Mouse (Mus musculus) testis, adult 2 months (tissue): ENCODE results near the gene Srpk2. TPM values are rescaled to one million over a fixed set of nuclear protein-coding genes. Genes with fewer than 3 reads are reported as not detected.

Source experiments
- H3K27ac ChIP-seq: fragments of 200-500 bp; 2 replicates; pipeline ENCODE4 v1.5.1; 2012; ENCODE audit warnings: low read depth, low read length; ENCODE audit not compliant: control insufficient read depth, insufficient read depth
- H3K27me3 ChIP-seq: fragments of 200-500 bp; 2 replicates; pipeline ENCODE4 v1.6.1; 2012; ENCODE audit warnings: mild to moderate bottlenecking, low read length, moderate library complexity; ENCODE audit not compliant: control insufficient read depth, insufficient read depth
- H3K36me3 ChIP-seq: fragments of 200-500 bp; 2 replicates; pipeline ENCODE4 v1.6.1; 2012; ENCODE audit warnings: mild to moderate bottlenecking, low read length; ENCODE audit not compliant: control insufficient read depth, insufficient read depth
- H3K4me1 ChIP-seq: fragments of 200-500 bp; 2 replicates; pipeline ENCODE4 v1.6.1; 2012; ENCODE audit warnings: low read length; ENCODE audit not compliant: control insufficient read depth, insufficient read depth
- H3K4me3 ChIP-seq: fragments of 200-500 bp; 2 replicates; pipeline ENCODE4 v1.5.1; 2012; ENCODE audit warnings: low read depth, mild to moderate bottlenecking, low read length, moderate library complexity, mixed read lengths; ENCODE audit not compliant: control insufficient read depth
- CTCF ChIP-seq: fragments of 200-500 bp; IDR thresholded peaks from 2 replicates; pipeline ENCODE4 v1.5.1; 2012; ENCODE audit warnings: low read depth, mild to moderate bottlenecking, inconsistent platforms, low read length, moderate library complexity; ENCODE audit not compliant: control insufficient read depth, insufficient read depth, insufficient replicate concordance
- POLR2A ChIP-seq: fragments of 200-500 bp; IDR thresholded peaks from 2 replicates; pipeline ENCODE4 v1.6.1; 2012; ENCODE audit warnings: low read depth, mild to moderate bottlenecking, inconsistent platforms, low read length, moderate library complexity; ENCODE audit not compliant: control insufficient read depth
- polyA plus RNA-seq: library from polyadenylated mRNA; depleted of rRNA; stranded (reverse); fragments of >200 nt; gene quantifications from 2 replicates; pipeline ENCODE4 v1.2.3, GENCODE M21; 2012

Srpk2 gene
- polyA plus RNA-seq, 1 experiment: 229 TPM

- Histone ChIP-seq H3K27me3 (no peaks in the 10 kb centered on the region), H3K4me1 (no peaks in the 10 kb centered on the region), H3K4me3 (no peak overlapping the region), H3K36me3 (peaks cover 1% of the 10 kb centered on the region), H3K27ac (no peak overlapping the region)
- TF ChIP-seq POLR2A: no peak
- no peak for TF ChIP-seq CTCF
These were observed 148.7 kb downstream of the Srpk2 start for GRCm38 (mm10) chr5:23535692-23536091.

GRCm38 (mm10) chr5:23531541-23532096 lies 152.8 kb downstream of the Srpk2 start:
- no peak for TF ChIP-seq POLR2A
- no peak for TF ChIP-seq CTCF
- Histone ChIP-seq H3K4me3 (no peak overlapping the region), H3K27me3 (no peaks in the 10 kb centered on the region), H3K27ac (no peak overlapping the region), H3K4me1 (no peaks in the 10 kb centered on the region), H3K36me3 (peaks cover 4% of the 10 kb centered on the region)

GRCm38 (mm10) chr5:23531100-23531499 lies 153.3 kb downstream of the Srpk2 start:
- H3K27ac ChIP-seq: no peak overlapping the region
- no peak for TF ChIP-seq POLR2A
- TF ChIP-seq CTCF: no peak
- no peak overlapping the region for H3K4me3 ChIP-seq
- H3K36me3 ChIP-seq: peaks cover 4% of the 10 kb centered on the region
- H3K27me3 ChIP-seq: no peaks in the 10 kb centered on the region
- H3K4me1 ChIP-seq: no peaks in the 10 kb centered on the region

- Histone ChIP-seq H3K27me3 (no peaks in the 10 kb centered on the region), H3K27ac (no peak overlapping the region), H3K36me3 (peaks cover 3% of the 10 kb centered on the region), H3K4me1 (no peaks in the 10 kb centered on the region), H3K4me3 (no peak overlapping the region)
- TF ChIP-seq POLR2A (no peak), CTCF (no peak)
These were observed 159.8 kb downstream of the Srpk2 start for GRCm38 (mm10) chr5:23524621-23525020.

- Histone ChIP-seq H3K4me1 (no peaks in the 10 kb centered on the region), H3K4me3 (no peak overlapping the region), H3K27ac (no peak overlapping the region), H3K27me3 (no peaks in the 10 kb centered on the region), H3K36me3 (peaks cover 3% of the 10 kb centered on the region)
- TF ChIP-seq POLR2A (no peak), CTCF (no peak)
These were observed 160.5 kb downstream of the Srpk2 start for GRCm38 (mm10) chr5:23523936-23524335.

GRCm38 (mm10) chr5:23521645-23522044 lies 162.8 kb downstream of the Srpk2 start:
- Histone ChIP-seq H3K27me3 (no peaks in the 10 kb centered on the region), H3K4me3 (no peak overlapping the region), H3K27ac (no peak overlapping the region), H3K36me3 (no peaks in the 10 kb centered on the region; the same call in none of the 2 replicates), H3K4me1 (no peaks in the 10 kb centered on the region)
- TF ChIP-seq POLR2A (no peak), CTCF (no peak)

GRCm38 (mm10) chr5:23519679-23520078 lies 164.7 kb downstream of the Srpk2 start:
- TF ChIP-seq POLR2A (no peak), CTCF (no peak)
- Histone ChIP-seq H3K27me3 (no peaks in the 10 kb centered on the region), H3K4me1 (no peaks in the 10 kb centered on the region), H3K4me3 (no peak overlapping the region), H3K27ac (no peak overlapping the region), H3K36me3 (no peaks in the 10 kb centered on the region; the same call in none of the 2 replicates)
